Mouse (Mus musculus) heart, postnatal 14 days (tissue): ENCODE data around the gene Il22ra2. TPM values are rescaled to one million over a fixed set of nuclear protein-coding genes. Genes with fewer than 3 reads are reported as not detected.

Experiments
- DNase-seq, 2 experiments: peaks; one replicate each; pipeline ENCODE4 v3.0.0; 2021 to 2022
- intact Hi-C: fragments of 180-260 bp; cut with DNase I; formaldehyde crosslinking; loops from one replicate; pipeline ENCODE4 v1.15.1; 2025
- long read RNA-seq, 2 experiments: library from polyadenylated mRNA; stranded (forward); transcript quantifications; one replicate each; pipeline ENCODE4 v2.0.0; 2021
- total RNA-seq, 2 experiments: library from RNA; stranded (reverse); gene quantifications; 2 replicates each; pipeline ENCODE4 v1.2.3; 2021

The Il22ra2 gene
- not detected for total RNA-seq
- long read RNA-seq, experiment 1 = 0 reads
- long read RNA-seq, experiment 2 = 0 reads

DNA sequence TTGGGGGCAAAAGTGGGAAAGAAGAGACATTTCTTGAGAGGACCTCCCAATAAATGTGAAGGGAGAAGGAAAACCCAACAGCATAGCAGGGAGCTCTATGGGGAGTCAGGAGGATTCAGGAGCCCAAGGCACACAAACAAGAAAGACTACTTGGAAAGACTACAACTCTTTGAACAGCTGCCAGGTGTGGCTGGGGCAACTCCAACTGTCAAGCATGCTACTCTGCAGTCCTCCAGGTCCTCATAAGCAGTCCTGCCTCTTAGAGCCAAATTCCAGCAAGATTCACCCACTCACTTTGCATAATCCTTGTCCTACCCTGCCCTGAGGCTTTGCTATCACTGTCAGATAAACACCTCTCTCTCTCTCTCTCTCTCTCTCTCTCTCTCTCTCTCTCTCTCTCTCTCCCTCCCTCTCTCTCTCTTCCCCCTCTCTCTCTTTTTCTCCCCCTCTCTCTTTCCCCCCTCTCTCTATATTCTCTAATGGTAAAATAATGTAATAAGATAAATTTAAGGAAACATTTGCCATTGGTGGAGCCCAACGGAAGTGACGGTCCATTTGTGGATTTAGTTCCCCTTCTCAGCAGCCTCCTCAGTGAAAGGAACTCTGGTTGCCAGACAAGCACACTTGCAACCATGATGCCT lies at the start of gene Il22ra2:
Gene Il22ra2 (plus strand): TSS at position 591 of the 641 bp plus-strand sequence.
- no peak for DNase-seq
- intact Hi-C loops = no loop called here

- DNase-seq = no peak
- intact Hi-C loops = no loop called here
Observed at GRCm38 (mm10) chr10:19577571-19577970, 44.2 kb upstream of the Il22ra2 start.

DNA sequence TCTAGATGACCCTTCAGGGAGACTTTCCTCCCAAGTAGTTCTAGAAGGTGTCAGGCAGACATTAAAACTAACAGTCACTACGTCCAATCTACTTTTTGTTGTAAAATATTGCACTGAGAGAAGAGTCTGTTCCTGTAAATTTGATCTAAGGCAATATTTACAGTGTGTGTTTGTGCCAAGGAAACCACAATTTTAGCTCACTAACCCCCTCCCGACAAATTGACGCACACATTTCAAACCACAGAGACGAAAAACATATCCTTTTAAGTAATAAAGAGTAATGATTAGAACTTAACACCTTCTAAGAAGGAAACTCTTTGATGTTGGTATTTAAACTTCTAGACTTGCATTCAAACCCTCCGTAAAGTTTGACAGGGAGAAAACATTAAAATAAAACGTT lies 43.8 kb upstream of the Il22ra2 start:
- DNase-seq = no peak
- intact Hi-C loops = no loop called here

- peak in 1 of 2 experiments; percentile 40 for DNase-seq
- intact Hi-C loops = no loop called here
Observed at GRCm38 (mm10) chr10:19578409-19578986, 43.3 kb upstream of the Il22ra2 start.

- intact Hi-C loops = no loop called here
- no peak for DNase-seq
Observed at GRCm38 (mm10) chr10:19580660-19581059, 41.1 kb upstream of the Il22ra2 start.

- no peak for DNase-seq
- intact Hi-C loops = no loop called here
Observed at GRCm38 (mm10) chr10:19581844-19582582, 39.8 kb upstream of the Il22ra2 start.

DNA sequence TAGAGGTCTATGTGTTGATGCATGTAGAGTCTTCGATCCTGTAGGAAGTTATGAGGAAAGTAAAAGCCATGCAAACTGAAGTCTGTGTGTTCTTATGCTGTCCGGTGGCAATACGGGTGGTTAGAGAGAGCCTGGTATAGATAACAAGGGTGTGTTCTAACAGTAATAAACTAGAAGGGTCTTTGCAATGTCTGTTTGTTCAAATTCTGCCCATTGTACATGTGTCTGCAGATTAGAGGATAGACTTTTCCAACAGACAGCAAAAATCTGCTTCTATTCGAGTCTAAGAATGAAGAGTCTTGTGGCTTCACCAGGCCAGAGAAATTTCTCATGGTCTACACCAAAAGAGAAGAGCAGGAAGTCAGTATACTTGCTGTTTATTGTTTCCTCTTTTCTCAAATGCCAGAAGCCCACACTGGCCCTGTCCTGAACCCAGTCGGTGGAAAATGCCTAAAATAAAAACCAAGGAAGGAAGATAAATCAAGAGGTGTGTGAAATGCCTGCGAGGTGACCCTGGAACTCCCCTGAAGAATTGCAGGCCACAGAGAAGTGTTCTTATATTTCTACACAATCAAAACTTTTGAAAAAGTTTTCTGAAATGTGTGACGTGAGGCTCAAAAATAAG lies 38.9 kb upstream of the Il22ra2 start:
- no peak for DNase-seq
- intact Hi-C loops = no loop called here

DNA sequence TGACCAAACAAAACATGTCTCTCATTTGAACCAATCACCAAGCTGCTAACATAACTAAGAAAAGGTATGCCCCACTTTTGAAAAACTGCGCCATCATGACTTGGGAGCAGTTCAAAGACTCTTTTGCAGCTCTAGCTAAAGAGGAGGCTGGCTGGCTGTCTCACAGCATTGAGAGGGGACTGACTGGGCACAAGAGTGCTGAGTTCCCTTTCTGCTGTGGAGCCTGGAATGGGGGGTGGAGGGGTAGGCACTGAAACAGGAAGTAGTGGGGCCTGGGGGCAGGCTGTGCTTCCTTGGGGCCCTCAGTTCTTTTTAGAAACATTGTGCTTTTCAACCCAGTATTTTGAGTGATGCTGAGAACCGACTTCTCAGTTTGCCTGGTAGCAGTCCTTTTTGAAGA lies 37.7 kb upstream of the Il22ra2 start:
- no peak for DNase-seq
- intact Hi-C loops = no loop called here

GRCm38 (mm10) chr10:19584846-19585245 lies 37.0 kb upstream of the Il22ra2 start:
- DNase-seq = no peak
- intact Hi-C loops = no loop called here

GRCm38 (mm10) chr10:19585860-19586259 lies 35.9 kb upstream of the Il22ra2 start:
- no peak for DNase-seq
- intact Hi-C loops = no loop called here

DNA sequence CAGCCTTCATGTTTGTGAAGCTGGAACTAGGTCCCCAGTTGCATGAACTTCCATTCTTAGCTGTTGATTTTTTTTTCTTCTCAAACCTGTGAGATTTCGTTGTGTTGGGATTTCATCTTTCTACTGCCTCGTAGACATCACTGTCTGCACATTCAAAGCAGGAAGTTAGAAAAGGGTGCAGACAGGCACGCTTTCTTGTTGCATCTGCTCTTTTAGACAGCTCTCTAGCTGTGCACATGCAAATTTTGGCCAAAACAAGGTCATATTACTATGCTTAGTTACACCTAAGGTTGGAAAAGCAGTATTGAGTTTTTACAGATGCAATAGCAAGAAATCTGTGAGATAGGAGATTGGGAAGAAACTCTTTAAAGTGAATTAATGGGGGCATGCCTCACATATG lies 34.5 kb upstream of the Il22ra2 start:
- no peak for DNase-seq
- intact Hi-C loops = no loop called here

GRCm38 (mm10) chr10:19589626-19590025 lies 32.2 kb upstream of the Il22ra2 start:
- no peak for DNase-seq
- intact Hi-C loops = no loop called here

- intact Hi-C loops = no loop called here
- DNase-seq = no peak
Observed at GRCm38 (mm10) chr10:19591286-19591640, 30.5 kb upstream of the Il22ra2 start.

- intact Hi-C loops = no loop called here
- DNase-seq = peak; percentile 99
Observed at GRCm38 (mm10) chr10:19591641-19592441, 30.0 kb upstream of the Il22ra2 start, which contains the start of gene Ifngr1. Gene Ifngr1, plus strand, starts transcription at chr10:19591949.

GRCm38 (mm10) chr10:19592556-19592955 lies 29.2 kb upstream of the Il22ra2 start:
- DNase-seq = no peak
- intact Hi-C loops = no loop called here

DNA sequence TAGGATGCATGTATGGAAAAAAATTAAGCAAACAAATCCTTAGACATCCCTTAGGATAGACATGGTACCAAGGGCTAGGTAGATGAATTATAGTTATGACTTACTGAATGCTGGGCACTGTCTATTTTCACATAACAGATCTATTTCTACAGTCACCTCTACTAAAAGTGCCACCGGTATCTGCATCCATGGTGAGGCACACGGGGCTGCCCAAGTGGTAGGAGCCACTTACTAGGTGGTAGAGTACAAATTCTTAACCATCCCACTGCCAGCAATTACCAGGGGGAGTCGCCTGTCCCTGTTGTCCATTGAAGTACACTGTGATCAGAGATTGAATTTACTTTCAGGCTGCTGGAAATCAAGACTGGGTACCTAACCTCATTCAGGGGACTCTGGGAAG lies 28.5 kb upstream of the Il22ra2 start:
- intact Hi-C loops = no loop called here
- no peak for DNase-seq

GRCm38 (mm10) chr10:19594201-19594905 lies 27.4 kb upstream of the Il22ra2 start:
- no peak for DNase-seq
- intact Hi-C loops = no loop called here

DNA sequence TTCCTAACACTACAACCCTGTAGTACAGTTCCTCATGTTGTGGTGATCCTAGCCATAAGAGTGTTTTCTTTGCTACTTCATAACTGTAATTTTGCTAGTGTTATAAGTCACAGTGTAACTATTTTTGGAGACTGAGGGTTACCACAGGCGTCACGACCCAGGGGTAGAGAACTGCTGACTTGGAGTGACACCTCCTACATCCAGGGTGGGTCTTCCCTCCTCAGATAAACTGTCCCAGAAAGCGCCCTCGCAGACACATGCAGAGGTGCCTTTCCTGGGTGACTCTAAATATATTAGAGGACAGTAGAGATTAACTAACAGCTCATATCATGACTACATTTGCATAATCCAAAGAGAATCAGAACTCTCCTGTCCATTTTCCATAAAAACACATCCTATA lies 24.9 kb upstream of the Il22ra2 start:
- intact Hi-C loops = loop anchor here (5.0 kb wide), 1 partner anchor 105 kb away; no protein-coding TSS in a partner anchor
- no peak for DNase-seq

GRCm38 (mm10) chr10:19598091-19598490 lies 23.7 kb upstream of the Il22ra2 start:
- intact Hi-C loops = loop anchor here (2.0 to 5.0 kb wide), 2 partner anchors 95 to 106 kb away; no protein-coding TSS in a partner anchor
- DNase-seq = no peak
